ENCODE assay signal across 10 mouse cellular contexts in the genomic region with DNA sequence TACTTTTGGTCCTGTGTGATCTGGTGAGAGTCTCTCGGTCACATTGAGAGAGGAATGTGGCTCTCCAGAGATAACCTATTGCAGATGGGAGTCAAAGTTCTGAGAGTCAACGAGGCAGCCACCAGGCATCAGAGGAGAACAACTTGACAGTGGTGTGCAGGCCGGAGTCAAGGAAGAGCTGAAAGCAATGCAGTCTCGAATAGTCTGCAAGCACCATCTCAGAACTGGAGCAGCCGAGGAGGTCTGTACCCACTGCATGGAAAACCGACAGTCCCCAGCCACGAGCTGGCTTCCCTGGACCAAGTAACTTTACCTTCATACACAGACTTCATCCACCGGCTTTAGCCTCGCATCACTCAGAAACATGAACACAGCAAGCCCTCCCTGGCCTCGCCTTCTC. TPM values are rescaled to one million over a fixed set of nuclear protein-coding genes. Genes with fewer than 3 reads are reported as not detected.
DNase-seq lines count a peak whose midpoint lies in the region; ATAC-seq and TF ChIP-seq lines count a peak whose summit lies in the region.
"Had no signal": no experiment of that assay in that cellular context is flagged by ENCODE, and none has a peak within 500 bp of the region (broad histone marks: within the 10 kb centered on the region; RNA-seq: fewer than 3 reads in every experiment).

No protein-coding gene starts in this region.

- peak overlapping the region; percentile 89; the same call in 1 of the 2 replicates for H3K9ac ChIP-seq in ES-Bruce4 (ENCODE audit: low read depth, poor library complexity, severe bottlenecking)
- H3K9ac ChIP-seq in heart, postnatal 0 days (replicated peaks; ENCODE audit: low read depth, low read length): no peak overlapping the region
- peak overlapping the region; percentile 89; the same call in 1 of the 2 replicates for H3K9ac ChIP-seq in liver, postnatal 0 days (replicated peaks)

- intact Hi-C loops in heart, postnatal 25 days (cut with DNase I): no loop called here

- ATAC-seq in heart, postnatal 0 days (ENCODE audit: insufficient read depth, low read depth): no peak
- no peak for ATAC-seq in liver, postnatal 0 days
- ATAC-seq: inflammation-experienced regulatory T-cells, adult 6 months had no signal

- no peak overlapping the region for H3K27ac ChIP-seq in ES-Bruce4 (ENCODE audit: insufficient read depth, low read length)
- no peak overlapping the region for H3K27ac ChIP-seq in heart, postnatal 0 days (ENCODE audit: low read depth)
- H3K27ac ChIP-seq in liver, postnatal 0 days (ENCODE audit: low read depth): no peak overlapping the region

- TF ChIP-seq EP300 in ES-Bruce4 (IDR thresholded peaks at IDR 0.05; ENCODE audit: insufficient read depth, low read depth, low read length): no peak
- TF ChIP-seq EP300 in heart, postnatal 0 days (IDR thresholded peaks at IDR 0.05; ENCODE audit: low read depth): no peak
- TF ChIP-seq EP300 in liver, postnatal 0 days (IDR thresholded peaks at IDR 0.05; ENCODE audit: low read depth): no peak

- no peak for TF ChIP-seq POLR2A in ES-Bruce4 (IDR thresholded peaks at IDR 0.05; ENCODE audit: insufficient read depth, low read length)

- peak overlapping the region; percentile 85 for H3K4me2 ChIP-seq in heart, postnatal 0 days (ENCODE audit: low read depth, low read length)
- H3K4me2 ChIP-seq in liver, postnatal 0 days (ENCODE audit: low read depth, low read length): peak overlapping the region; percentile 81

- peaks cover 8% of the 10 kb centered on the region for H3K4me1 ChIP-seq in ES-Bruce4 (ENCODE audit: control insufficient read depth, insufficient read depth, low read length)
- peaks cover 16% of the 10 kb centered on the region for H3K4me1 ChIP-seq in heart, postnatal 0 days (ENCODE audit: control insufficient read depth, insufficient read depth)
- peaks cover 24% of the 10 kb centered on the region for H3K4me1 ChIP-seq in liver, postnatal 0 days (ENCODE audit: insufficient read depth)

- TF ChIP-seq CTCF in ES-Bruce4 (IDR thresholded peaks at IDR 0.05; ENCODE audit: low read depth, low read length): no peak
- no peak for TF ChIP-seq CTCF in heart, postnatal 0 days (IDR thresholded peaks at IDR 0.05; ENCODE audit: low read depth)
- TF ChIP-seq CTCF in liver, postnatal 0 days (IDR thresholded peaks at IDR 0.05; ENCODE audit: low read depth): no peak

- H3K9me3 ChIP-seq in ES-Bruce4 (replicated peaks; ENCODE audit: control insufficient read depth, insufficient read depth, low read length, poor library complexity, severe bottlenecking): no peaks in the 10 kb centered on the region
- no peaks in the 10 kb centered on the region for H3K9me3 ChIP-seq in heart, postnatal 0 days (replicated peaks; ENCODE audit: control insufficient read depth, low read length)
- no peaks in the 10 kb centered on the region for H3K9me3 ChIP-seq in liver, postnatal 0 days (ENCODE audit: low read length)

- 40% methylated on average over 10 of the region's 10 CpGs for WGBS in heart, postnatal 0 days
- 71% methylated on average over 10 of the region's 10 CpGs for WGBS in liver, postnatal 0 days (ENCODE audit: insufficient replicate concordance)

- no peaks in the 10 kb centered on the region for H3K27me3 ChIP-seq in ES-Bruce4 (ENCODE audit: control insufficient read depth, insufficient read depth, low read length, poor library complexity, severe bottlenecking)
- no peaks in the 10 kb centered on the region for H3K27me3 ChIP-seq in heart, postnatal 0 days (ENCODE audit: control insufficient read depth, insufficient read depth, low read length)
- no peaks in the 10 kb centered on the region for H3K27me3 ChIP-seq in liver, postnatal 0 days (ENCODE audit: insufficient read depth, low read length)

- H3K36me3 ChIP-seq in ES-Bruce4 (ENCODE audit: control insufficient read depth, insufficient read depth, low read length, poor library complexity, severe bottlenecking): peaks cover 40% of the 10 kb centered on the region
- H3K36me3 ChIP-seq in heart, postnatal 0 days (replicated peaks; ENCODE audit: control insufficient read depth, insufficient read depth, low read length): peaks cover 35% of the 10 kb centered on the region
- peaks cover 42% of the 10 kb centered on the region for H3K36me3 ChIP-seq in liver, postnatal 0 days (replicated peaks; ENCODE audit: insufficient read depth, low read length)

- peak; percentile 71 for DNase-seq in heart, adult 11 months
- DNase-seq in heart, postnatal 25 days (ENCODE audit: low spot score): no peak
- DNase-seq in heart, postnatal 0 days (ENCODE audit: low spot score): no peak
- no peak for DNase-seq in liver, postnatal 0 days
- no peak for DNase-seq in frontal cortex, postnatal 36 days (ENCODE audit: low spot score in 2 of 2)
- DNase-seq in cerebellum, adult 8-10 months: no peak
- no peak for DNase-seq in MN1 (ENCODE audit: low spot score)
- DNase-seq: right cerebral cortex, adult 18-20 months had no signal

- peak overlapping the region; percentile 59 for H3K4me3 ChIP-seq in ES-Bruce4 (ENCODE audit: low read depth, low read length)
- peak overlapping the region; percentile 82 for H3K4me3 ChIP-seq in heart, postnatal 0 days (ENCODE audit: low read depth, low read length)
- peak overlapping the region; percentile 86 for H3K4me3 ChIP-seq in liver, postnatal 0 days (ENCODE audit: low read depth, low read length)

RNA-seq across cellular contexts. Expression of a gene that starts 1.9 kb away (rescaled TPM):
- total RNA-seq in heart, postnatal 25 days (2021): 10 to 100 TPM; 14.5 to 17.8 TPM
- polyA plus RNA-seq in ES-Bruce4 (2011; ENCODE audit: insufficient read depth, insufficient read length, low read depth, missing spikeins): 59.3 and 62.3 TPM in 2 replicates
- total RNA-seq in heart, postnatal 0 days (2014; rRNA removed; ENCODE audit: low replicate concordance): 14.0 and 21.0 TPM in 2 replicates
- polyA plus RNA-seq in heart, postnatal 0 days (2015; fragmentation: Nextera tagmentation; extraction: Ambion mirVana): 7.7 and 7.8 TPM in 2 replicates
- polyA plus RNA-seq in liver, postnatal 0 days (2015; fragmentation: Nextera tagmentation; extraction: Ambion mirVana): 7.2 and 8.3 TPM in 2 replicates

RNA-seq across cellular contexts. Expression of a gene that starts 52.4 kb away (rescaled TPM):
- total RNA-seq in heart, postnatal 25 days (2021): not detected
- polyA plus RNA-seq in ES-Bruce4 (2011; ENCODE audit: insufficient read depth, insufficient read length, low read depth, missing spikeins): not detected in 2 replicates
- total RNA-seq in heart, postnatal 0 days (2014; rRNA removed; ENCODE audit: low replicate concordance): not detected in 2 replicates
- not detected in 2 replicates for polyA plus RNA-seq in heart, postnatal 0 days (2015; fragmentation: Nextera tagmentation; extraction: Ambion mirVana)
- not detected in 2 replicates for polyA plus RNA-seq in liver, postnatal 0 days (2015; fragmentation: Nextera tagmentation; extraction: Ambion mirVana)
- polyA plus RNA-seq: inflammation-experienced regulatory T-cells, adult 6 months had no signal
